Mouse (Mus musculus): Measurements from ENCODE around the gene Hfe. TPM values are rescaled to one million over a fixed set of nuclear protein-coding genes. Genes with fewer than 3 reads are reported as not detected.

Hfe gene
- polyA plus RNA-seq, 1 experiment from 2014 or later = 10.8 TPM

- 41% methylated on average over 5 of the region's 5 CpGs for WGBS
These were observed 30.3 kb upstream of the Hfe start for GRCm38 (mm10) chr13:23740910-23741309.

GRCm38 (mm10) chr13:23740256-23740840 lies 29.7 kb upstream of the Hfe start:
- Histone ChIP-seq H3K36me3 (no peaks in the 10 kb centered on the region), H3K27me3 (no peaks in the 10 kb centered on the region), H3K4me1 (peaks cover 14% of the 10 kb centered on the region; the same call in 1 of the 2 replicates), H3K9me3 (no peaks in the 10 kb centered on the region), H3K27ac (peak overlapping the region; percentile 100), H3K9ac (peak overlapping the region; percentile 96), H3K4me2 (peak overlapping the region; percentile 95), H3K4me3 (peak overlapping the region; percentile 64)
- WGBS = 15% methylated on average over 13 of the region's 13 CpGs
- ATAC-seq (ENCODE audit: borderline replicate concordance, extremely low read depth, low FRiP score, low TSS enrichment) = no peak

More at GRCm38 (mm10) chr13:23740910-23741309, 30.3 kb upstream of the Hfe start:
- Histone ChIP-seq H3K9ac (no peak overlapping the region), H3K9me3 (no peaks in the 10 kb centered on the region), H3K27ac (peak overlapping the region; percentile 100), H3K4me1 (peaks cover 14% of the 10 kb centered on the region; the same call in 1 of the 2 replicates), H3K4me3 (peak overlapping the region; percentile 64), H3K27me3 (no peaks in the 10 kb centered on the region), H3K4me2 (peak overlapping the region; percentile 95), H3K36me3 (no peaks in the 10 kb centered on the region)
- ATAC-seq (ENCODE audit: borderline replicate concordance, extremely low read depth, low FRiP score, low TSS enrichment) = no peak

GRCm38 (mm10) chr13:23739922-23740252 lies 29.2 kb upstream of the Hfe start:
- peak overlapping the region; percentile 64 for H3K4me3 ChIP-seq
- peaks cover 14% of the 10 kb centered on the region; the same call in 1 of the 2 replicates for H3K4me1 ChIP-seq
- H3K36me3 ChIP-seq = no peaks in the 10 kb centered on the region
- H3K27ac ChIP-seq = peak overlapping the region; percentile 100
- H3K27me3 ChIP-seq = no peaks in the 10 kb centered on the region
- under 1% methylated on average over 14 of the region's 14 CpGs for WGBS
- H3K9ac ChIP-seq = peak overlapping the region; percentile 96
- H3K9me3 ChIP-seq = no peaks in the 10 kb centered on the region
- peak overlapping the region; percentile 95 for H3K4me2 ChIP-seq
- no peak; the same call in 1 of the 2 replicates for ATAC-seq (ENCODE audit: borderline replicate concordance, extremely low read depth, low FRiP score, low TSS enrichment)

- Histone ChIP-seq H3K9me3 (no peaks in the 10 kb centered on the region), H3K4me2 (peak overlapping the region; percentile 95), H3K36me3 (no peaks in the 10 kb centered on the region), H3K27me3 (no peaks in the 10 kb centered on the region), H3K27ac (peak overlapping the region; percentile 100), H3K4me3 (peak overlapping the region; percentile 64), H3K9ac (peak overlapping the region; percentile 96), H3K4me1 (peaks cover 10% of the 10 kb centered on the region; the same call in 1 of the 2 replicates)
- WGBS = 2% methylated on average over 39 of the region's 39 CpGs
- ATAC-seq (ENCODE audit: borderline replicate concordance, extremely low read depth, low FRiP score, low TSS enrichment) = peak; percentile 89
These were observed 28.6 kb upstream of the Hfe start for GRCm38 (mm10) chr13:23739069-23739921.

- 1% methylated on average over 38 of the region's 38 CpGs for WGBS
- no peaks in the 10 kb centered on the region for H3K36me3 ChIP-seq
- H3K4me3 ChIP-seq = peak within 1 kb of the TSS; percentile 64
- peak within 1 kb of the TSS; percentile 96 for H3K9ac ChIP-seq
- H3K4me2 ChIP-seq = peak within 1 kb of the TSS; percentile 95
- peak; percentile 95 for ATAC-seq (ENCODE audit: borderline replicate concordance, extremely low read depth, low FRiP score, low TSS enrichment)
- peaks cover 9% of the 10 kb centered on the region; the same call in 1 of the 2 replicates for H3K4me1 ChIP-seq
- H3K9me3 ChIP-seq = no peaks in the 10 kb centered on the region
- no peaks in the 10 kb centered on the region for H3K27me3 ChIP-seq
- H3K27ac ChIP-seq = peak within 1 kb of the TSS; percentile 100
These were observed 28.0 kb upstream of the Hfe start, which contains the start of gene Hist1h1c for GRCm38 (mm10) chr13:23738677-23739068. Gene Hist1h1c (plus strand): TSS chr13:23738808.

DNA sequence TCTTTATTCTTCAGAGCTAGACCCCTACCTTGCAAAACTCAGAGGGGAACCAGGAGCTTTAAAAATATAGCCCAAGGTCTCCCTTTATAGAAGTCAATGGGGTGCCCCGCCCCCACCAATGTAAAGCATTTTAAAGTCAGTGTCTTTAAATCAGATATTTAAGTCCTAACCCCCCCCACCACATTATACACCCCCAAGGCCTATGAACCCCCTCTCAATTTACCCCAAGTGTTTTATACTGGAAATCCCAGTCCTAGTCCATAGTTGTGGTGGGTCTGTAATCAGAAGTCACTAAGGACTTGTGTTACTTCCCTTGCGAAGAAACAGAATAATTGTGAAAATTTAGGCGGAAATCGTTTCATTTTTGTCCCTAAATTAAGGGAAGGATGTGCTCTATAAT lies 27.4 kb upstream of the Hfe start:
- ATAC-seq (ENCODE audit: borderline replicate concordance, extremely low read depth, low FRiP score, low TSS enrichment) = no peak
- Histone ChIP-seq H3K9me3 (no peaks in the 10 kb centered on the region), H3K9ac (0 out of 2 replicates have a peak overlapping the region, but pooled peaks have one; percentile 96), H3K4me2 (peak overlapping the region; percentile 95), H3K27ac (peak overlapping the region; percentile 100), H3K4me3 (peak overlapping the region; percentile 64; the same call in 1 of the 2 replicates), H3K4me1 (peaks cover 9% of the 10 kb centered on the region; the same call in 1 of the 2 replicates), H3K27me3 (no peaks in the 10 kb centered on the region), H3K36me3 (no peaks in the 10 kb centered on the region)
- 23% methylated on average over 4 of the region's 4 CpGs for WGBS

GRCm38 (mm10) chr13:23737091-23737490 lies 26.4 kb upstream of the Hfe start:
- Histone ChIP-seq H3K4me2 (no peak overlapping the region), H3K27ac (no peak overlapping the region), H3K9me3 (no peaks in the 10 kb centered on the region), H3K4me3 (no peak overlapping the region), H3K27me3 (no peaks in the 10 kb centered on the region), H3K36me3 (no peaks in the 10 kb centered on the region), H3K9ac (no peak overlapping the region), H3K4me1 (peaks cover 12% of the 10 kb centered on the region)
- WGBS = 91% methylated on average over 5 of the region's 5 CpGs
- ATAC-seq (ENCODE audit: borderline replicate concordance, extremely low read depth, low FRiP score, low TSS enrichment) = no peak

DNA sequence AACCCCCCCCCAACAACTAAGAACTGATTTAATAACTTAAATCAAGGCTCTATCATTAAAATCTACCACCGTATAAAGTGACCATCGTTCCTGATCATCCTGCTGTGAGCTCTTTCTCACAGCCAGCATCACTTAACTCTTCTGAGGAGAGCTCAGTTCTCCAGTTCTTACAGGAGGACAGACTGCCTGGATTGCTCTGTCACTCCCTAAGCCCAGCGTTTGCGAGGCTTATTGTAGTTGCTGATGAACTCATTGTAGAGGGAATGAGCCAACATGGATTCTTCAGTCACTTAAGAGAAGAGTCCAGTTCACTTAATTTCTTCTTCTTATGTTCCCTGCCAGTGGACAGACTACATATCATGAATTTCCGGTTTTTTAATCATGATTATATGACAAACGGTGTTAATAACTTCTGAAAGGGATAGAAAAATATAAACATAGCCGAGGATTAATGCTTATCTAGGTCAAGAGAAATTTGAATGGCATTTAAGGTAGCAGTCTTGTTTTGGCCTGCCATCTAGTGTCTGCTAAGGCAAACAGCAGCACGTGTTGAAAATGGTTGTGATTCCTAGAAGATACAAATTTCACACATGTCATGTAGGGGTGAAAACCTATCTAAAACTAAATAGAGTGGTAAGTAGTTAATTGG lies 21.6 kb upstream of the Hfe start:
- no peak for ATAC-seq (ENCODE audit: borderline replicate concordance, extremely low read depth, low FRiP score, low TSS enrichment)
- H3K9ac ChIP-seq = no peak overlapping the region
- no peak overlapping the region for H3K4me2 ChIP-seq
- no peaks in the 10 kb centered on the region for H3K36me3 ChIP-seq
- no peaks in the 10 kb centered on the region for H3K27me3 ChIP-seq
- peaks cover 7% of the 10 kb centered on the region for H3K4me1 ChIP-seq
- 20% methylated on average over 8 of the region's 8 CpGs for WGBS
- no peak overlapping the region for H3K27ac ChIP-seq
- no peak overlapping the region for H3K4me3 ChIP-seq
- H3K9me3 ChIP-seq = no peaks in the 10 kb centered on the region

DNA sequence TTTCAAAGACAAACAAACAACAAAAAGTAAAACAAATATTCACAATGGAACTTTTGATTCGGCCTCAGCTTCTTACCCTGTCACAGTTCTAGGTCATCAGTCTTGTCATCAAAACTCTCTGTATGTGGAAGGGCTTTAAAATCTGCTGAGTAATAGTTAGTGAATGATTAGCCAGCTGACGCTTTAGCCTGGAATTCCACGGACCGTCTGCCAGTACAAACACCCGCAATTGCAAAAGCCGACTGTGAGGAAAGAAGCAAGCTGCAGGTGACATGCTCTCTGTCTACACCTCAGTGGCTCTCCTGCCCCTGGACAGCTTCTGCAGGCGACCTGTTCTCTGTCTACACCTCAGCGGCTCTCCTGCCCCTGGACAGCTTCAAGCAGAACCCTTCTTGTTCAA lies 19.8 kb upstream of the Hfe start:
- H3K9me3 ChIP-seq = no peaks in the 10 kb centered on the region
- H3K4me2 ChIP-seq = no peak overlapping the region
- no peak overlapping the region for H3K9ac ChIP-seq
- WGBS = 17% methylated on average over 8 of the region's 8 CpGs
- no peak overlapping the region for H3K4me3 ChIP-seq
- no peaks in the 10 kb centered on the region for H3K27me3 ChIP-seq
- H3K4me1 ChIP-seq = peaks cover 7% of the 10 kb centered on the region
- ATAC-seq (ENCODE audit: borderline replicate concordance, extremely low read depth, low FRiP score, low TSS enrichment) = no peak
- no peaks in the 10 kb centered on the region for H3K36me3 ChIP-seq
- H3K27ac ChIP-seq = no peak overlapping the region

DNA sequence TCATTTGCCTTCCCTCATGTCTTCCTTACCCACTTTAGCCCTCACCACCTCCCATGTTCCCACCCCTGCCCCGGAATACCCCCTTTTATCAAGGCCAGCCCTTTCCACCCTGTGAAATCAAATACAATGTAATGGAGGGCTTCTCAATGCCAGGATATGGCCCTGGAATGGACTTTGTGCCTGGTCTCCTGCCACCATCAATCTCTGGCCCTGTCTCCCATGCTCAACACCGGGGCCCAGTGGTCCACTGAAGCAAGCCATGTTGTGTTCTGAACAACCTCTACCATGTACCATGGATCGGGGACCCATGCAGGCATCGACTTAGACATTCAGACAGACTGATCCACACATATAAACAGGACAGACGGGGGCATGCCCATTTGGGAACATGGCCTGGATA lies 19.1 kb upstream of the Hfe start:
- H3K9ac ChIP-seq = no peak overlapping the region
- H3K4me1 ChIP-seq = peaks cover 9% of the 10 kb centered on the region
- no peaks in the 10 kb centered on the region for H3K27me3 ChIP-seq
- no peak overlapping the region for H3K4me2 ChIP-seq
- no peak overlapping the region for H3K27ac ChIP-seq
- 88% methylated on average over 5 of the region's 5 CpGs for WGBS
- no peaks in the 10 kb centered on the region for H3K9me3 ChIP-seq
- no peak; the same call in 1 of the 2 replicates for ATAC-seq (ENCODE audit: borderline replicate concordance, extremely low read depth, low FRiP score, low TSS enrichment)
- H3K36me3 ChIP-seq = no peaks in the 10 kb centered on the region
- no peak overlapping the region for H3K4me3 ChIP-seq

DNA sequence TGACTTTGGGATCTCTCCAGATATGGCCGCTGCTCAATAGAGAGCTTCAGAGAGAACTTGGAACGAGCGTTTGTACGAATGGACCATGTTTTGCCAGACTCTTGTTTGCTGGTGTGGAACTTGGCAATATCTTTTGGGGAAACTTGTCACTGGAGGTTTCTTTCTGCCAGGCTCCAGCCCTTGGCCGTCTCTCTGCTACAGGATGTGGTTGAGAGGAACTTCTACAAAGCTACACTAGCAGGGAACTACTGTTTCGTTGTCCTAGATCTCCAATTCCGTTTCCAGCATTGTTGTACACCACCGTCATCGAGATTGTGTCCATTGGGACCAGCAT lies 18.5 kb upstream of the Hfe start:
- Histone ChIP-seq H3K4me1 (peaks cover 11% of the 10 kb centered on the region), H3K27me3 (no peaks in the 10 kb centered on the region), H3K9me3 (no peaks in the 10 kb centered on the region), H3K9ac (no peak overlapping the region), H3K27ac (no peak overlapping the region), H3K36me3 (no peaks in the 10 kb centered on the region), H3K4me3 (no peak overlapping the region), H3K4me2 (no peak overlapping the region)
- WGBS = 92% methylated on average over 9 of the region's 9 CpGs
- ATAC-seq (ENCODE audit: borderline replicate concordance, extremely low read depth, low FRiP score, low TSS enrichment) = no peak

Measured in lung, embryonic 15.5 days (tissue).